Mouse (Mus musculus): ENCODE results near the gene Cacna2d3.

The Cacna2d3 gene

DNA sequence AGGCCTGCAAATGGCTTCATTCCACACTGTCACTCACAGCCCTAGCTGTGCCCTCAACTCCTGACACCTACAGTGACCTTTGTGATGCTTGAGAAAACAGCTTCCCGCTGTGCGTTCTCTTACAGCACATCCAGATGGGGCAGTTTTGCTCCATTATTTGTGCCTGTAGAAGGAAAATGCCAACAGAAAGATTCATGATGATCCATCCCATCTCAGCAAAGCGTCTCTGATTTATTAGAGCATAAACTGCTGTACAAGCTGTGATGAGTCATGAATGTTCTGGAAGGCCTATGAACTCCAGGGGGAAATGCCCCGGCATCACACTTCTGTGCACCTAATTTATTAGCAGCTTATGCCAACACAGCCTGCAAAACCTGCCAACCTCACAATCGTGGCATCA lies 453.1 kb downstream of the Cacna2d3 start:
- DNase-seq (ENCODE audit: low read depth in 1 of 2, low spot score in 2 of 2) = no peak

DNA sequence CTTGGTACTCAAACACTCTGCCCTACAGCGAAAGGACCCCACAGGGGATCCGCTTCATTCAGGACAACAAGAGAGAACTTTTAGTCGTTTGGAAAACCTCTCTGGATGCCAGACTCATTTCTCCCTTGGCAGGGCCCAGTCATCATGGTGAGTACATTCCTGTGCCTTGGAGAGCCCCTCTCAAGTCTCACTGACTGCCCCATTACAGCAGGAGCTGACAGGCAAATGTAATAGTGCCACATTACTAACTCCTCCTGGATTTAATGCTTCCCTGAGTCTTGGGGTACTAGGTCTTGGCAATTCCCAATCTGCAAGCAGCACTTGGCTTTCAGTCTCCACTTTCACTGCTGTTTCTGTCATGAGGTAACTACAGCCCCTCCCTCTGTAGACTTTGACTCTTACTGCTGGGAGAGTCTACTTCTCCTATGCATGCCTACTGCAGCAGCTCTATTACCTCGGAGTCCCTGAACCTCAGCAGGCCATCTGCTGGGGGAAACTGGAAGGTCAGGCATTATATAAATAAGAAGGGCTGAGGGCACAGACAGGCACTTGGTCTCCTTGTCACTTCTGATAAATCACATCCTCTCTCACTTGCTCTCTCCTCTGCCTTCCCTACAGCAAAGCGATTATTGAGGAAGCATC lies 454.3 kb downstream of the Cacna2d3 start:
- no peak for DNase-seq (ENCODE audit: low read depth in 1 of 2, low spot score in 2 of 2)

DNA sequence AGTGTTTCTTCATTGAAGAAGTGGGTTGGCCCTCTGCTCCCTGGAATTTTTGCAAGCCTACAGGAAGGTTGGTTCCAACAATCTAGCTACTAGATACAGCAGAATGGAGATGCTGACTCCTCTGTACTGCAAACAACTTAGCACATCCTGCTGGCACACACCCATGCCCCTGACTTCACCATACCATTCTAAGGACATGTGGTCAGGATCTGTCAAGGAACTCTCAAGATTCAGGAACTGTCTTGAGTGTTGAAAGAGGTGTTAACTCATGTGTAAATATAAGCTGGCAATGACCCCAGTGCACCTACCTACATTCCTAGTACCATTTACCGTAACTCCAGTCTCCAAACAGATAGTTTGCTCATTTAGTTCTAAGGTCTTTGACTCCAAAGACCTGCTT lies 461.0 kb downstream of the Cacna2d3 start:
- DNase-seq (ENCODE audit: low read depth in 1 of 2, low spot score in 2 of 2) = no peak

DNA sequence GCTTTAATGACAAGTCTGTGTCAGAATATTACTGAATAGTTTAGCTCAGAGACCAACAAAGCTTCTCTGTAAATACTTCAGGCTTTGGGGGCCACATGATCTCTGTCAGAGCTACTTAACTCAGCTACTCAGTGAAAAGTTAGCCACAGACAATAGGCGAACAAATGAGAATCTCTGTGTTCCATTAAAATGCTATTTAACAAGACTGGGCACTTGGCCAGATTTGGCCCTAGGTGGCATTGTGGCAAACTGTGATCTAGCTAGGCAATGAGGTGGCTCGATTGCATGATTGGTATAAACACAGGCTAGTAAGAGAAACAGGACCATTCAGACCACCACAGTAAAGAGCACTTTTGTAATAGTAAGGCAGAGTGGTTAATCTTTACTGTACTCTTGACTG lies 478.1 kb downstream of the Cacna2d3 start:
- DNase-seq (ENCODE audit: low read depth in 1 of 2, low spot score in 2 of 2) = no peak

DNA sequence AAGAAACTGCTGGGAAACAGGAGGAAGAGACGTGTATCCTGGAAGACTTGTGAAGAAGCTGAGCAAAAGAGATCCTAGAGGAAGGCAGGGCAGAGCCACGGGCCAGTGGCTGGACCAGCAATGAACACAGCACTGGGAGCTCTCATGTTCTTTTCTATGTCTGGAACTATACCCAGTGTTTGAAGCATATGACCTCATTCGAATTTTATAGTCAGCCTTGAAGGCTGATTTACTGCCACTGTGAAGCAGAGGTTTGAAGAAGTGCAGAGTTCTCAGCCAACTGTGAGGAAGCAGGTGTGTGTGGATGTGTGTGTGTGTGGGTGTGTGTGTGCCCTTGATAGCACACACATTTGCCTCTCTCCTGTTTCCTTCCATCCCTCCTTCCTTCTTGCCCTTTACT lies 483.2 kb downstream of the Cacna2d3 start:
- DNase-seq (ENCODE audit: low read depth in 1 of 2, low spot score in 2 of 2) = no peak

DNA sequence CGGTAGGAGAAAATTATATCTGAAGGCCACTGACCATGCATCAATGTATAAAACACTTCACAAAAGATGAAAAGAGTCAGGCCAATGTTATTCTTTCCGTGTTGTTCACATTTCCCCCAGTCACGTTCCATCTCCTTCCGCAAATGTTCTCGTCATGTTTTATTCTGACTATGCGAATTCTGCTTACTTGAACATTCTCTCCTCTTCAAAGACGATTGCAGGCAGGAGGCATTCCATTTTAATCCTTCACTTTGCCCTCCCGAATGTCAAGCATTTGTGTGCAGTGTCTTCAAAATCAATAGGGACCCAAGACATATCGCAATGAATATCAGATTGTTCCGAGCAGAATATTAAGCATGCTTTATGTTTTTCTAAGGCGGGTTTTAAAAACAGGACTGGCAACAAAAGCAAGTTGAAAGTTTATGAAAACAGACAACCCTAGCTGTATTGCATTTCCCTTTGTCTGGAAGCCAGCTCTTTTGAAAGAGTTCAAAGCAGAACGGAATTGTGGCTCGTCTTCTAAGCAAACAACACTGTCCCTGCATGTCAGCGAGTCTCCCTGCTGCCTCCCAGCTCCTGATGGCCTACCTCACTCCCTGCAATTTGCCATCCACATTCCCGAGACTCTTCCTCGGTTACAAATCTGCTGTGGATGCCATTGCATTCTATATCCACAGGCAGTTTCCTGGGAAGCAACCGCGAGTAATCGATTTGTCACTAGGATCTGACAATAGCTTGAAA lies 492.5 kb downstream of the Cacna2d3 start:
- no peak for DNase-seq (ENCODE audit: low read depth in 1 of 2, low spot score in 2 of 2)

DNA sequence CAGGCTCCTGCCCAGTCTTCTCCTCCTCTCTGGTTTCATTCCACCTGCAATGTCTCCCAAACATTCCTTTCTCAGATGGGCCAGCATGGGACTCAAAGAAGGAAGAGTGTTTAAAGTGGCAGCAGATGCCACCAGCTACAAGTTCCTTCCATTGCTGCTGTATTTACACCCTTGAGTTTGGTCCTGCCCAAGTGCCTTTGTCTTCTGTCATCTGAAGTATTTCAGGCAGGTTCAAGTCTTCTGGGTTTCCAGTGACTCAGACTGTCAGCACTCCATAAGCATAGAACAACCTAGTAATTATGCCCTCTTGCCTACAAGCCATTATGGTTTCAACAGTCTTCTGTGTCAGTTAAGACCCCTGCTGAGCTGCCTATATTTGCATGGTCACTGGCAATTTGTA lies 493.2 kb downstream of the Cacna2d3 start:
- DNase-seq (ENCODE audit: low read depth in 1 of 2, low spot score in 2 of 2) = no peak

DNA sequence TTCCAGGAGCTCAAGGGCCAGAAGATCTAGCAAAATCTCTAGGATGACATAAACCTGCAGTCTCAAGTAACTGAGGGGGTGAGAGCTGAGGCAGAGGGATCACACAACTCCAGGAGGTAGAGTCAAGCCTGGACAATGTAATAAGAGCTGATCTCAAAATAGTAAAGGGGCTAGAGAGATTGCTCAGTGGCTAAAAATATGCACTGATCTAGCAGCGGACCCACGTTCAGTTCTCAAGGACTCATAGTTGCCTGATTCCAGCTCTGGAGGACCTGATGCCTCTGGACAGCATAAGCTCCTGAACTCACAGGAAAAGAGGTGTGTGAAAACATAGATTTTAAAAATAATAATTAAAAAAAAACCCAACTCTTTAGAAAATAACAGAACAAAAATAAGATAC lies 493.7 kb downstream of the Cacna2d3 start:
- DNase-seq (ENCODE audit: low read depth in 1 of 2, low spot score in 2 of 2) = no peak

DNA sequence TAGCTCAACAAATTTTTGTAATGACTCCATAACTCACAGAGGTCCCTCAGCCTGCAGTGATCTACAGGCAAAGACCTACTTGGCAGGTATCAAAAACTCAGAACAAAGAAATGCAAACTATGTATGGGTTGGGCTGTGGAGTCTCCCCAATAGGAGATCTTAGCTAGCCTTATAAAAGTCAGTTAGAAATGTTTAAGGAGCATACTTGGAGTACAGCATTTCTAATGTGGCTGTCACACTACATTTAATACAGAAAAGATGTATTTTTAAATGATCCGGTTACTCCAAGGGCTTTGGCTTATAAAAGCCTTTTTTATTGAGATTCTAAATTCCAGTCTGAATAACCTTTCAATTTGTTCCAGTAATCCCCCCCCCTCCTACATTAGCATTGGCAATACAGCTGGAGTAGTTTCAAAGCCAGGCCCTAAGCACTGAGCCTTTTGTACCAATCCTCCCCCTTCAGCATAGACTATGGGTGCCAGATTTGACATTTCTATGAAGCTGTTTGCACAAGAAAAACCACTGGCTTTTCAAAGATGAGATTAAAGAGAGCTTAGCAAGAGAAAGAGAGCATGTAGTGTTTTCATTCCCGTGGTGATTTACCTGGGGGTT lies 495.8 kb downstream of the Cacna2d3 start:
- no peak for DNase-seq (ENCODE audit: low read depth in 1 of 2, low spot score in 2 of 2)

DNA sequence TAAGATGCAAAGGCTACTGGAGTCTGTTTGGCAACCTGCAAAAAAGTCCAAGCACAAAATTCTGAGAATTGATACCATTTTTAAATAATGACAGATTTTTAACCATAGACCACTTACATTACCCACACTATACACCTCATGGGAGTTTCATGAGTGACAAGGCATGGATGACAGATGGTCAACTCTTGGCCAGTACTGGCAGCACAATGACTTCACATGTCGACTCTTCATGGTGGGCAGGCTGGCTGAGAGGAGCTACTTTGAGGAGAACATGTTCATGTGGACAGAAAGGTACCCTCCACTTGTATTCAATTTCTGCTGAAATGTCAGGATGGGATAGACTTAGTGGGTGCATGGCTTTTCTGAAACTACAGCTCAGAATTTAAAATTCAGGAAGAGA lies 498.7 kb downstream of the Cacna2d3 start:
- no peak for DNase-seq (ENCODE audit: low read depth in 1 of 2, low spot score in 2 of 2)

DNA sequence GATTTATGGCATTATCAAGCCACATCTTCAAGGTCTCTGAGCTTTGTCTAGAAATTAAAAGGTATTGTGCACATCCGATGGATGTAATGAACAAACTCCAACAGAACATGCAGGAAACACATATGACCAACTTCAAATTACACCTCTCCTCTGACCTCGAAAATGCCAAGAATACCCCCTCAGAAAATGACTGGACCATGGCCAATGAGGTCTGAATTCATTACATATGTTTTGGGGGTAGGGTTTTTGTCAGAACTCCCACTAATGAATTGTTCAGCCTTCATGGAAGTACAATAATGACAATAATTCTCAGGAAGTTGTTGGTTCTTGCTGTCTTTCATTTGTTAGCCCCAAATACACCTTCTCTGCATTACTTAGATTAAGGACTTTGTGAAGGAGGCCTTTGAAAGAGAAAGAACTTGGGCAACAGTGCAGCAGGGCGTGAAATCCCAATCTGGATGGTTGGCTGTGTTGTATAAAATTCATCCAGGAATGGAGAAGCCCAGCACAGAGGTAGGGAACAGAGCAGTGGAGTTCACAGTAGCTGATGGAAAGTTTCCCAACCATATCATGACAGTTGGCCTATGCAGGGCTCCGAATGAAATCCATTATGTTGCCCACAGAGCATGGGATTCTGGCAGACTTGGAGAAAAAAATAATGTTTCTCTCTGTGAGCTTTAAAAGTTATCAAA lies 499.3 kb downstream of the Cacna2d3 start:
- DNase-seq (ENCODE audit: low read depth in 1 of 2, low spot score in 2 of 2) = no peak

DNA sequence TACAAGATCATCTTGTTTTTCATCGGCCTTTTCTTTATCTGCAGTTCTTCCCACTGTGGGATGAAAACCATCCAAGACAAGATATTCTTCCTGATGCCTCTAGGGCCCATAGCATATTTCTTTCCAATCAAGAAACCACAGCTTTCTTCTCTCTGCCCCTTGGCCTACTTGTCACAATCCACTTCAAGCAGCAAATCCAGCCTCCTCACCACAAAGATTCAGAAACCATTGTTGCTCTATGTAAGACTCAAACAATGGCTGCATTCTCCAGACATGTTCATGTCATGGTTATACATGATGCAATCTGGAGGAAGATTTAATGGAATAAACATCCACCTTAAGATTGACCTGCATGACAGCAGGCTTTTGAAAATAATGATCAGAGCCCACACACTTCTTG lies 505.6 kb downstream of the Cacna2d3 start:
- DNase-seq (ENCODE audit: low read depth in 1 of 2, low spot score in 2 of 2) = no peak

DNA sequence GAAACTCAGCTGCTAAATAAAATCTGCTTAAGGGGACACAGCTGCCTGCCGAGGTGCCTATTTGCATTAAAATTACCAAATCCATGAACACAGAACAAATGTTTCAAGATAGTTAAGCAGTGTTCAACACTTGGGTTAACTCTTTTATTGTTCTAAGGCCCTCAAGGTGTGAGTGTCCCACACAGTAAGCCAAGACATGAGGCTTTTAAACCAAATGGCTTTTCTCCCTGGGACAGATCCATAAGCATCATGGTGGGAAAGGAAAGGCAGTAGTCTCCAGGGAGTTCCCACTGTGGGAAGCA lies 516.7 kb downstream of the Cacna2d3 start:
- no peak for DNase-seq (ENCODE audit: low read depth in 1 of 2, low spot score in 2 of 2)

DNA sequence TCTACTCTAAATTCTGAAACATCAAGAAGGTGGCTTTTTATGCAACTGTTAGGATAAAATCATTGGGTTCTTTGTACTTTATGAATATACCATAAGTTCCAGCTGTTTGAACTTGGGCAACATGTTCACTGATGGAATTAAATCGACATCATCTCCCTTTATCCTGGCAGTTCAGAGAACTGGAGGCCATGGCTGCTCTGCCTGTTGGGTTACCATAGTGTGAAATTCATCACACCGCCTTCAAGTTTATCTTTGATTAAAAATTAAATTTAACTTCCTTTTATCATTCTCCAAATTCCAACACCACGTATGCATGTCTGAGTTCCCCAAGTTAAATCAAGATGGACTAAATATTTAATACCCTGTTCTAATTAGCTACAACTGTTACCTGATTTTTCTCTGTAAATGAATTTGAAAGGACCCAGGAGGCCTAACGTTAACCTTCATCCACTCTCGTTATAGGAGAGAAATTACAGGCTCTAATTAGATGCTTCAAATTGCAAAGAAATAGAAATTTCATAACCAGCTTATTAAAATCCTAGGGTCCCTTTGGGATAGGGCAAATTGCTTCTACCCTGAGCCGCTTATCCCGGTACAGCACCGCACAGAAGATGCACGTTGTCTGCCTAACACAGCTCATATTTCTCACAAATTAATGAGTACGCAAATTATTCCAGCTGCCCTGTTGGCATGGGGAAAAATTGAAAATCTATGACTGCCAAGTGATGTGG lies 517.3 kb downstream of the Cacna2d3 start:
- DNase-seq (ENCODE audit: low read depth in 1 of 2, low spot score in 2 of 2) = no peak

DNA sequence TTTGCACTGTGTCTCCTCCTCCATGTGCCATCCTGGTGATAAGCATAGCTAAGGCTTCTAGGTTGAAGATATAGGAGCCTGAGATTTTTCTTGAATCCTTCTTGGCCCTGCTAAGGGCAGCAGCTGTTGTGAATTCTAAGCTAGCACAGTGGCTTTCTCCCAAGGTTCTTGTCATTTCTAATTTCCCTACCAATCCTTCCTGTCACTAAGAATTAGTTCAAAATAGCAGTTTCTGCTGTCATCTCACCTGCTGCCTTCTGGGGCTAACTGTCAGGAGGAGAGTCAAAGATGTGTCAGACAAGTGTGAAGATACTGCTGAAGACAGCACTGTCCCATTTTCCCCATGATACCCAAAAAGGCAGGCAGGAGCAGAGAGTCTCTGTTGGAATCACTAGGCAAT lies 525.5 kb downstream of the Cacna2d3 start:
- no peak for DNase-seq (ENCODE audit: low read depth in 1 of 2, low spot score in 2 of 2)

DNA sequence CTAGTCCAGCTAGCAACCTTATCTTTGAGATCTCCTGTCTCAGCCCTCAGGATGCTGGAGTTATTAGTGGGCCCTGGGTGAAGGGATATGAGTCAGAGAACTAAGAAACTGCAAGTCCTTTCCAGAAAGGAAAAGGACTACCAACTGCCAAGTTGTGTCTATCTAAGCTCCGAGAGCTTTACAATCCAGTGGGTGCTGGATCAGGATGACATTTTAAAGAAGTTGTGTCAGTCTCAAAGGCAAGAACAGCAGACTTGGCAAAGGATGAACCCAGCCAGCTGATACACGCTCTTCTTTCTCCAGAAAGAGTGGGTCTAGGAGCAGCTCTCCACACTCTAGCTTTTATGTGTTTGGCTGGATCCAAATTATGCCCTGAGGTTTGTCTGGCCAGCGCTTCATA lies 530.2 kb downstream of the Cacna2d3 start:
- DNase-seq (ENCODE audit: low read depth in 1 of 2, low spot score in 2 of 2) = no peak

DNA sequence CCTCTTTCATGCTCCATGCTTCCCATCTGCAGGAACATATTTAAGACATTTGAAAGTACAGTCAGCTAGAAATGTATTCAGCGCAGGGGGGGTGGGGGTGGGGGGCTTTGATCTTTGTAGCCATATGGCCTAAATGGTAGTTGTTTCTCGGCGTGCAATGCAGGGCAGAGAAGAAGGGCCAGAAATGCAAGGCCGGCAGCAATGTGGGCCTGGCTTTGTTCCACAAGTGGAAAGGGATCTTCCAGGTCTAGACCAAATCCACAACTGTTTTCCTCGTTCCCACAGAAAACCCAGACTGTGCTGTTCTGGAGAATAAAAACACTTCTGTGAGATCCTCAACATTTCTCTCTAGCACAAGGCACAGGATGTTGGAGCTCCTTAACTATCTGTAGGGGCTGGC lies 537.9 kb downstream of the Cacna2d3 start:
- no peak for DNase-seq (ENCODE audit: low read depth in 1 of 2, low spot score in 2 of 2)

DNA sequence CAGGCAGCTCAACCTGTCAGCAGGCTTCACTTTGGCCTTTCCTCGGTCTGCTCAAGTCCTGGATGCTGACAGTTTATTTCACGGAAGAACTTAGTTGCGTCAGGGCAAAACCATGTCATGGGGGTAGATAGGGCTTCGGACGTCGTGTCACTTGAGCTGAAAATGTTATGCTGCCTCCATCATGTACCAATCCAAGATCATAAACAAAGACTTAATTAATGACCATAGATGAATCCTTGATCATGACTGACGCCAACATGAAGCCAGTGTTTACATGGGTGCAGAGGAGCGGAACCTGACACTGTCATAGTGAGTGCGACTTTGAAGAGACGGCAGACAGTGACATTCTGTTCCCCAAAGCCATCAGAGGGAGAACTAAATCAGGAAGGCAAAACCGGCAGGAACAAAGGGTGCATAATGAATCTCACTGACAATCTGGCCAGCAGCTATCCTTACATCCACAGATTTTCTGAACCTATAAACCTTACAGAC lies 542.2 kb downstream of the Cacna2d3 start:
- DNase-seq (ENCODE audit: low read depth in 1 of 2, low spot score in 2 of 2) = no peak

DNA sequence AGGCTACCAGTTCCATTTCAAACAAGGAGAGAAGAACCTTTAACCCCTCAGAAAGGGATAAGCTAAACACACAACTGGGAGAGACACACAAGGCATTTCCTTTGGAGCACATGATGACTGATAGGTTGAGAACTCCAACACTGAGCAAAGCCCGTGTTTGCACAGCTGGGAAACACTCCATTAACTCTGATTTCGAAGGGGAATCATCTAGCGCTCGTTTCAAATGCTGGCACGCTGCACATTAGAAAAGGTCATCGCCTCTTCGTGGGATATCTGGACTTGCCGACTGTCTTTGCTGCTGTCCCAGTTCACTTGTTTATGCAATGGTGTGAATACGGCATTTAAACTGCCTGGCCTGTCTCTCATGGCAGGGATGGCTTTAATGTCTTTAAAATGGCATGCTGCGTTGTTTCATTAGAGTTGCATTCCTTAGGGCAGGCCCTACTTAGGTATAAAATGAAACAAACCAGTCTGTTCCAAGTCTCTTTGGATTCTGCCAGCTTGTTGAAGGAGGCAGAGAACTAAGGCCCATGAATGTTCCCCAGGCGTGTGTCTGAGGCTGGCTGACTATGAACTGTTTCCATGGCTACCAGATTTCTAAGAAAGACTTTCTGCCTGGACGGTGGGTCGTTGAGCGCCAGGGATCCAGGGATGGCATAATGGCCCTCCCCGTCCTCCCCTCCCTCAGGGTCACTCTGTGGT lies 542.8 kb downstream of the Cacna2d3 start:
- DNase-seq (ENCODE audit: low read depth in 1 of 2, low spot score in 2 of 2) = no peak

DNA sequence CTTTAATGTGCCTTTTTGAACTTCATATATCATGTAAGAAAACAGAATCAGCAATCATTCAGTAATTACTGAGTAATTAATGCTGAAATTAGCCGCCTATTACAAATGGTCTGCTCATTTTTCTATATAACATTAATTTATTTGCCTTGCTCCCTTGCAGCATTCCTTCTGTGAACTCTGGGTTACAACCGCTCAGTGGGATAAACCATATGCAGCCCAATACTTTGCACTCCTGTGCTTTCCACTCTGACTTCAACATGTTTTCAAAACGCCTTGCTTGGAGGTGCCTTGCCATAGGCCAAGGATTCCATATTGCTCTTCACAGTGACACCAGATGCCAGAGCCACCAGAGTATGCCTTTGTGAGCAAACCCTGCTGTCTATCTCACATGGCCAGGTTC lies 546.9 kb downstream of the Cacna2d3 start:
- no peak for DNase-seq (ENCODE audit: low read depth in 1 of 2, low spot score in 2 of 2)

DNA sequence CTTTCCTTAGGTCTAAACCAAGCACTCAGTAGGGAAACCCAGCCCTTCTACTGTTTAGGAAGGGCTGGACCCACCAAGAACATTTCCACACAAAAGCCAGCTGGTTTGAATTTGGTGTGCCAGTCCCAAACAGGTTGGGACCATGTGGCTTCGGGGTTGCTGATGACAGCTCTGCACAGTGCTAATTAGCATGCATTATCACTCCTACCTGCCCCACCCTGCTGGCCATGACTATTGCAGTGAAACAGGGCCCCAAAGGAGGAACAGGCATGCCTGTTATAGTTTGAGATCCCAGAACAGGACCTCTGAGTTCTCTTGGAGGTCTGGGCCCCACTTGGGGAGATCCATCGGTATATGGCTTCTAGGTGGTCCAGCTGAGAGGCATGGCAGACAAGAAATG lies 549.5 kb downstream of the Cacna2d3 start:
- no peak for DNase-seq (ENCODE audit: low read depth in 1 of 2, low spot score in 2 of 2)
